Mouse (Mus musculus): Measurements from ENCODE around the gene Ccdc22. TPM values are rescaled to one million over a fixed set of nuclear protein-coding genes. Genes with fewer than 3 reads are reported as not detected.

The Ccdc22 gene
- polyA plus RNA-seq, 1 experiment from 2014 or later: 33.1 TPM

DNA sequence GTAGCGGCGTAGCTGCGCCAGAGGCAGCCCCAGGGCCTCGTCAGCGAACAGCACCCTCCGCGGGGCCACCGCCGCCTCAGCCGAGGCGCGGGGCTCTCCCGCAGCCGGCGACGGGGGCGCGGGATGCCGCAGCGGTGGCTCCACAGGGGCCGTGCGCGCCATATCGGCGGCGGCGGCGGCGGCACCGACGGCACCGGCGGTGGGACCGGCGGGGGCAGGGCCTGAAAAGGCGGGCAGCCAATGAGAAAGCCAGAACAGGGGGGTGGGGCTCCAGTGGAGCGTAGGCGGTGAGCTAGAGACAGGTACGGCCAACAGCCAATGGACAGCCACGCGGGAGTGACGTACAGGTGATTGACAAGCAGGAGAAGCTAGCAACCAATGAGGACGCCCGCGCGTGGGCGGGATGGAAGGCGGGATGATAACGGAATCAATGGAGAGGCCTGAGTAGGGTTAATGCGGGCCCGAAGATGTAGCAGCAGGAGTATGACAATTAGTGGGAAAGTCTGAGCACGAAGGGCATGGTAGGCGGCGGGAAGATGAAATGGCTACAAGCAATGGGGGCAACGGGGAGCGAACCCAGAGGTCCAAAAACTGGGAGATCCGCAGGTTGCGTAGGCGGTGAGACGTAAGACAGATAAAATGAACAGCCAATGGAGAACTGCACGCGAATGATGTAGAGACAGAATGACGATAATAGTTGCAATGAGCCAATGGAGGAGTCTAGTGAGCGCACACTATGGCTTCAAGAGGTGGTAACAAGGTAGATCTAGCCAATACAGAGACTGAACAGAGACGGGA lies 31.0 kb downstream of the Ccdc22 start, which contains the start of gene Ppp1r3f:
Gene Ppp1r3f (minus strand): TSS at position 197 of the 798 bp plus-strand sequence.
- peak; percentile 91 for DNase-seq (ENCODE audit: low spot score)

DNA sequence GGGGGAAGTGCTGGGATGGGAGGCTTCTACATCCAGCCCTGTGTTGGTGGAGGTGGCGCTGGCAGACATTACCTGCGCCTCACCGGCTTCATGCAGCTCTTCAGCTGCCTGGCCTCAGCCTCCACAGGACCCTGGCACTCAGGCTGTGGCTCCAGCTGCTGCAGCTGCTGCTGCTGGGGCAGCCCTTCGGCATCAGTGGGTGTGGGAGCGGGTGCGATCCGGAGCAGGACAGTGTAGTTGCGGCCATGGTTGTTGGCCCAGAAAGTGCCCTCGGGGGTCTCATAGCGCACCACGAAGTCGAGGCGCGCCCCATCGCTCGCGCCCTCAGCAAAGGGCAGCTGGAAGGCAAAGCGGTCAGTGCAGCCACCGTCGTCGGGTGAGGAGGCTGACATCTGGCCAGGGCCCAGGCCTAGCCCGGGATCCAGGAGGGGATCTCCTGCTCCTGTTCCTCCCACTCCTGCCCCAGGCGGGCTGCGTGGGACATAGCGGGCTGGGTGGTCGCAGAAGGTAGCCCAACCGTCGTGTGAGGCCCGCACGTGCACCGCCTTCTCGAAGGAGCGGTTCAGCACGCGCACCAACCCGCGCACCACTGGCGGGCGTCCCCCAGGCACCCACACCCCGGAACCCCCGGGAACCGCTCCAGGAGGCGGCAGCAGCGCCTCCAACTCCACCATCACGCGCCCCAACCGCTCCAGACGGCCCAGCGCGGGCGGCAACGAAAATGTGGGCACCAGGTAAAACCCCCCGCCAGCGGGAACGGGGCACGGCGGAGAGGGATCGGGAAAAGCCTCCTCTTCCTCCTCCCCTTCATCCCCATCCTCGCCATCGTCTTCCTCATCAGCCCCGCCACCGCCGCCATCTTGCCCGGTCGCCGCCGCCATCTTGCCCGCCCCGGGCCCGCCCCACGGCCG lies 31.9 kb downstream of the Ccdc22 start, which contains the start of gene Foxp3:
Gene Foxp3 (plus strand): TSS at position 469 of the 911 bp plus-strand sequence.
- no peak for DNase-seq (ENCODE audit: low spot score)

DNA sequence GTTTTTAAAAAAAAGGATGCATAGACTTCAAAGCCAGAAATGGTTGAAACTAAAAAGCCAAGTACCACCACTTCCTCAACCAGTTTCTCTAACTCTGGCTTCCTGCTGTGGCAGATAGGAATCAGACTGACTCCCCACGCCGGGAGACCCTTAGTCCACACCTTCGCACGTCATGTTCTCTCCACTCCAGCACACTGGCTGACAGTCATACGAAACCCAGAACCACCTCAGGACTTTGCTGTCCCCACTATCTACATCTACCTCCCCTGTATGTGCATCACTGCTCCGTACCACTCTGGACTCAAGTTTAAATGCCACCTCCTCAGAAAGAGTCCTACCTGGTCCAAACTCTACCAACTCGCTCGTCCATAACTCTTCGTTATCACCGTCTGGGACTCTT lies 32.9 kb downstream of the Ccdc22 start:
- peak; percentile 31 for DNase-seq (ENCODE audit: low spot score)

DNA sequence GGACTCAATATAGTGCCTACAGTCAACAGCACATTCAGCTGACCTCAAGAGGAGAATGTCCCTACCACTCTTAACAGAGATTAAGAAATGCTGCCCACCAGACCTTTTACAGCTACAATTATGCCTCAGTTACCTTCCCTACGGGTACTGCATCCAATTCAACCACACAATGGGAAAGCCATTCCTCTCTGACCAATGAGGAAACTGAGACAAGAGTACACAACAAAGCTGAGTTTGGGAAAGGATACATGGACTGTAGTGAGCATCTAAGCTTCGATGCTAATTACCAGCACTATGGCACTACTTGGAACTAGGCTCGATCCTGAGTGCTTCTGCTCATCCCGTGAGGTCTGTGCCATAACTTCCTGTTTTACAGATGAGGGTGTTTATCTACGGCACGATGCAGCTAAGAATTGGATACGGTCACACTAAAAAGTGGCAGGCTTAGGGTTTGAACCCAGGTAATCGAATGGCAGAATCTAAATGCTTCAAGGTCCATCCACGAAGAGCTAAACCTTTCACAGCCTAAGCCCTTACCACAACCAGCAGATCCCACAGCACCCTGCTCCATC lies 33.7 kb downstream of the Ccdc22 start:
- DNase-seq (ENCODE audit: low spot score): no peak

DNA sequence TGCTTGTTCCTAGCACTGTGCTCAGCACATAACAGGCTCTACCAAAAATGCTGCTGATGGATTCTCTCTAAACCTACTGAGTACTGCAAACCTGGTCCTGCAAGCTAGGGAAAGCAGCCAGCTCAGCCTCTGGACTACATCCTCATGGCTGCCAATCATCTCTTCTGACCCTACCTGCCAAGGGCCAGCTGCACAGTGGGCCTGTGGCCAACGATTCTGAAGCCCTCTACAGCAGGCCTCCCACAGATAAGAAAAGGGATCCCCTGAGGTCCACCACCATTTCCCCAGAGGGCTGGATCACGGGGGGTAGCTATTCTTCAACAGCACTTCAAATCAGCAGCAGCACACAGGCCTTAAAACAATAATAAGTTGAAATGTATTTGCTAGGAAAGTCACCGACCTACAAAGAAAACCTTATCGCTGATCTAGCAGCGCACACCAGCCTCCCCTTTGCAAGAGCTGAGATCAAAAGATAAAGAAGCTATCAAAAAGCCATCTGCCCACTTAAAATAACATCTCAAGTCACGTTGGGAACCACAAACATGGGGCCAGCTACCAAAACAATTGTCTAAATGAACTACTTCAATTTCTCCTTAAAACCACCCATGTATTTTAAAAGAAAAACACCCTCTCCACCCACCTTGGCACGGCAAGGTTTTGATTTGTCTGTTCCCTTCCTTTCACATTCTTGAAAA lies 34.7 kb downstream of the Ccdc22 start:
- DNase-seq (ENCODE audit: low spot score): peak; percentile 7

DNA sequence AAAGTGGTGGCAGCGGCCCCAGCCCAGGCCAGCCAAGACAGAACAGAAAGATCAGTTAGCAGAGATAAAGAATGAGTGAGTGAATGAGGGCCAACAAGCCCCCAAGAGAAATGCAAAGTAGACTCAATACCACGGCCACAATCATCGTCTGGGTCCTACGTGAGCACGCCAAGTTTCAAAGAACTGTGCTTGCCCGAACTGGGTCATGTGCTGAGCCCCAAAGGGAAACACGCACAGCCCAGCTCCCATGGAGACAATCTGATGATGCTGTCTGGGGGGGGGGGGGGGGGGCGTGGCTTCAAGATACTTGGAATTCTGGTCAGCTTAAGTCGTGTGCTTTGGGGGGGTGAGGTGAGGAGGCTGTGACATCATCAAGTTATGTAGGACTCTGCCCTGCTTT lies 37.8 kb downstream of the Ccdc22 start:
- no peak for DNase-seq (ENCODE audit: low spot score)

DNA sequence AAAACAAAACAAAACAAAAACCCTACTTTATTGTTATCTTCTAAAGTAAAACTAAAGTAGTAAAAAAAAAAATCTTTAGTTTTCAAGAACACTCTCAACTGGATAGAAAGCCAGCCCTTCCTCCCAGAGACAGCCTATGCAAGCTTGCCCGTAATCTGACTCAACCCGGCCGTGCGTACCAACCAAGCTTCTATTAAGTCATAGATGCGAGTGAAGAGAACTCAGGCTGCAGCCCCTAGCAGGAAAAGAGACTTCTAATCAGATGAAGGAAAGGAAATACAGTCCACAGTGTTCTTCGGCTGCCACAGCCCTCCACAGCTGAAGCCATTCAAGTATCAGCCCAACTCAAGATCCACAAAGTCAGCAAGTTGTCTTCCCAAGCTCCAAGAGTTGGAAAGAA lies 39.0 kb downstream of the Ccdc22 start:
- peak; percentile 3 for DNase-seq (ENCODE audit: low spot score)

DNA sequence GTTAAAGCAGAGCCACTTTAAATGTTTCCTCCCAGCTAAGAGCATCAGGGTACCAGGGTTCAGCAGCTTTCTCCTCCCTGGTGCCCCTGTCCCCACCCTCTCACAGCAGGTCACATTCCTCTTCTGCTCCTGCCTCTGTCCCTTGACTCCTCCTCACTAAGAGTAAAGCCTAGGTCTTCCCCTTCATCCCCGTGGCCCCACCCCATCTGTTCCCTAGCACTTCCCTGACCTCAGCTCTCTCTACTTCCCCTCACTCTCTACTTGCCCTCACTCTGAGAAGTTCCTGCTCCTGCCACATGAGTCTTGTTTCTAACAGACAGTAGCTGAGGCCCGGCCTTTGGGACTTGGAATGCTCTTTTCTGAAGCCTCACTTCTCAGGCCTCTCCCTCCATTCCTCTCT lies 42.2 kb downstream of the Ccdc22 start:
- DNase-seq (ENCODE audit: low spot score): no peak

DNA sequence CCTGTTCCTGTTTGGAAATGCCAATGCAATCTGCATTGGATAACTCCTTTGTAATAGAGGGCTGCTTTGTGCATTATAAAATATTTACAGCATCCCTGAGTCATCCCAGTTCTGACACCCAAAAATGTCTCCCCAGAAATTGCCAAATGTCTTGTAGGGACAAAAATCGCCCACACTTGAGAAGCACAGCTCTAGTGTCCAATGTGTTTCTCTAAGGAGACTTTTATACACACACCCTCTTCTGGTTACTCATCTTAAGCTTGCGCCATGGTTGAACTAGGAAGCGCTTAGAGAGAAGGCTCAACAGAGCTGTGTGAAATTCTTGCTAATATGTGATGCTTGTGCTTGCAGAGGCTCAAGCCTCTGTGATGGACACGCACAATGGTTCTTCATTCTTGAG lies 51.8 kb downstream of the Ccdc22 start:
- DNase-seq (ENCODE audit: low spot score): no peak

Other genes starting within 250 kb of the Ccdc22 start
- 0.21 and 0.31 TPM in 2 replicates for gene Usp27x, start 229.7 kb downstream of the Ccdc22 start, polyA plus RNA-seq (2015; fragmentation: Nextera tagmentation; extraction: Ambion mirVana)
- 0.10 and 0.44 TPM in 2 replicates for gene Foxp3, start 31.9 kb downstream of the Ccdc22 start, polyA plus RNA-seq (2015; fragmentation: Nextera tagmentation; extraction: Ambion mirVana)
- gene Ppp1r3f, start 31.2 kb downstream of the Ccdc22 start, polyA plus RNA-seq (2015; fragmentation: Nextera tagmentation; extraction: Ambion mirVana): 0.73 TPM in 2 replicates
- gene Cacna1f, start 1.6 kb upstream of the Ccdc22 start, polyA plus RNA-seq (2015; fragmentation: Nextera tagmentation; extraction: Ambion mirVana): 0.04 and 0.07 TPM in 2 replicates
- gene Syp, start 33.0 kb upstream of the Ccdc22 start, polyA plus RNA-seq (2015; fragmentation: Nextera tagmentation; extraction: Ambion mirVana): 0.40 and 0.55 TPM in 2 replicates
- gene Prickle3, start 51.7 kb upstream of the Ccdc22 start, polyA plus RNA-seq (2015; fragmentation: Nextera tagmentation; extraction: Ambion mirVana): 5.3 and 6.2 TPM in 2 replicates
- gene Plp2, start 65.9 kb upstream of the Ccdc22 start, polyA plus RNA-seq (2015; fragmentation: Nextera tagmentation; extraction: Ambion mirVana): 81.2 and 84.1 TPM in 2 replicates
- 0.49 and 0.55 TPM in 2 replicates for gene Magix, start 75.7 kb upstream of the Ccdc22 start, polyA plus RNA-seq (2015; fragmentation: Nextera tagmentation; extraction: Ambion mirVana)
- gene Gpkow, start 91.6 kb upstream of the Ccdc22 start, polyA plus RNA-seq (2015; fragmentation: Nextera tagmentation; extraction: Ambion mirVana): 28.8 and 28.9 TPM in 2 replicates
- 42.2 and 45.5 TPM in 2 replicates for gene Wdr45, start 108.8 kb upstream of the Ccdc22 start, polyA plus RNA-seq (2015; fragmentation: Nextera tagmentation; extraction: Ambion mirVana)
- 0.46 and 1.0 TPM in 2 replicates for gene Gm45208, start 116.7 kb upstream of the Ccdc22 start, polyA plus RNA-seq (2015; fragmentation: Nextera tagmentation; extraction: Ambion mirVana)
- 14.7 and 20.6 TPM in 2 replicates for gene Praf2, start 122.9 kb upstream of the Ccdc22 start, polyA plus RNA-seq (2015; fragmentation: Nextera tagmentation; extraction: Ambion mirVana)
- 6.7 and 8.2 TPM in 2 replicates for gene Ccdc120, start 145.4 kb upstream of the Ccdc22 start, polyA plus RNA-seq (2015; fragmentation: Nextera tagmentation; extraction: Ambion mirVana)
- 11.4 TPM in 2 replicates for gene Tfe3, start 157.0 kb upstream of the Ccdc22 start, polyA plus RNA-seq (2015; fragmentation: Nextera tagmentation; extraction: Ambion mirVana)
- 40.2 and 48.1 TPM in 2 replicates for gene Gripap1, start 184.2 kb upstream of the Ccdc22 start, polyA plus RNA-seq (2015; fragmentation: Nextera tagmentation; extraction: Ambion mirVana)
- gene Kcnd1, start 216.8 kb upstream of the Ccdc22 start, polyA plus RNA-seq (2015; fragmentation: Nextera tagmentation; extraction: Ambion mirVana): 0.12 and 0.18 TPM in 2 replicates
- gene Otud5, start 235.8 kb upstream of the Ccdc22 start, polyA plus RNA-seq (2015; fragmentation: Nextera tagmentation; extraction: Ambion mirVana): 55.0 and 55.6 TPM in 2 replicates

Data from thymus, postnatal 0 days (tissue).